Mouse (Mus musculus): Measurements from ENCODE around the gene Olfr1420.
"Not testable (repeated sequence)": the region's sequence is repeated elsewhere in the genome, so short reads cannot be mapped to it uniquely, and the experiment has no call there.

Olfr1420 gene

GRCm38 (mm10) chr19:11886265-11886664 is at the start of gene Olfr1420:
Gene Olfr1420 (plus strand): TSS chr19:11886565.
- no peak for DNase-seq (ENCODE audit: low read depth, low spot score)

- DNase-seq (ENCODE audit: low read depth, low spot score): no peak
Observed at GRCm38 (mm10) chr19:11839119-11839518, 47.2 kb upstream of the Olfr1420 start, which contains the start of gene Olfr1417. Gene Olfr1417 (minus strand): TSS chr19:11839219.

GRCm38 (mm10) chr19:11846333-11846732 is 40.0 kb upstream of the Olfr1420 start:
- DNase-seq (ENCODE audit: low read depth, low spot score): no peak

- peak; percentile 6 for DNase-seq (ENCODE audit: low read depth, low spot score)
Observed at GRCm38 (mm10) chr19:11852652-11853051, 33.7 kb upstream of the Olfr1420 start.

DNA sequence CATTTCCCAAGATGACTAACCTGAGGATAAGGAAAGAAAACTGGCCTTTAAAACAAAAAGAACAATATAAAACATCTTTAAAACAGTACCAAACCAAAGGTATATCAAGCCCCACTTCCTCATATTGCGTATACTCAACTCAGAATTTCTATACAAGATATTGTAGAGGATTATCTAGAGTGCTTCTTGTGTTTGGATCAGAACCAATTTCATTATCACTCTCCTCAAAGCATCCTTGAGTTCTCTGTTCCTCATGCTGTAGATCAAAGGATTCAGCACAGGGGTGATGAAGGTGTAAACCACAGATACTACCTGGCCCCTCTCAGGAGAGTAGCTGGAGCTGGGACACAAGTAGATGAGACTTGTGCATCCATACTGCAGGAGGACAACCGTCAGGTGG is 31.5 kb upstream of the Olfr1420 start:
- no peak for DNase-seq (ENCODE audit: low read depth, low spot score)

DNA sequence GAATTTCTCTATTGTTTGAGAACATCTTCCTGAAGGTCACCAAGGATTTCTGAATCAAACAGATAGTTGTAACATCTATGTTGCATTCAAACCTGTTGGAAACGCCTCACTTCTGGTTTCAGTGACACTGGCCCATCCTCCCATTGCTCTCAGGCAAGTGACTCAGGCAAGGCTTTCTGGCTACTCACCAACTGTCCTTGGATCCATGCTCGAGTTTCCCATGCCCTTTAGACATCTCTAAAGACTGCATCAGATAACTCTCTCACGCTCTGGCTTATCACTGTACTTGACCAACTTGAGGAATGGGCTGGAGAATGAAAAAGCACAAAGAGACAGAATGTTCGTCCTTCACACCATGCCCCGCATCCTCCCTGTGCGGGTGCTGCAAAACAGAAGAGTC is 29.9 kb upstream of the Olfr1420 start:
- no peak for DNase-seq (ENCODE audit: low read depth, low spot score)

- no peak for DNase-seq (ENCODE audit: low read depth, low spot score)
Observed at GRCm38 (mm10) chr19:11860966-11861365, 25.4 kb upstream of the Olfr1420 start, which contains the start of gene Olfr1418. Gene Olfr1418 (minus strand): TSS chr19:11861066.

DNA sequence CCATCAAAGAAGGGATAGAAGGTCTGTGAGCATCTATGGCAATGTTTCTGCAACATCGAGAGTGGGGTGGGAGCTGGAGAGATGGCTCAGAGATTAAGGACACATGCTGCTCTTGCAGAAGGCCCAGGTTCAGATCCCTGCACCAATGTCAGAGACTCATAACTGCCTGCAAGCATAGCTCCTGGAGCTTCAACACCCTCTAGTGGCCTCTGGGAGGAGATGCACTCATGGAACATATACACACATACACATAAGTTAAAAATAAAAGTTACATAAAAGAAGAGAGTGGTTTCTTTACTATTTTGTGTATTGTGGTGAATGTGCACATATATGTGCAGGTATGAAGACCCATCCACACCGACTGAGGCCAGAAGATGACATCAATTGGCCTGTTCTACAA is 18.5 kb upstream of the Olfr1420 start:
- peak; percentile 47 for DNase-seq (ENCODE audit: low read depth, low spot score)

DNA sequence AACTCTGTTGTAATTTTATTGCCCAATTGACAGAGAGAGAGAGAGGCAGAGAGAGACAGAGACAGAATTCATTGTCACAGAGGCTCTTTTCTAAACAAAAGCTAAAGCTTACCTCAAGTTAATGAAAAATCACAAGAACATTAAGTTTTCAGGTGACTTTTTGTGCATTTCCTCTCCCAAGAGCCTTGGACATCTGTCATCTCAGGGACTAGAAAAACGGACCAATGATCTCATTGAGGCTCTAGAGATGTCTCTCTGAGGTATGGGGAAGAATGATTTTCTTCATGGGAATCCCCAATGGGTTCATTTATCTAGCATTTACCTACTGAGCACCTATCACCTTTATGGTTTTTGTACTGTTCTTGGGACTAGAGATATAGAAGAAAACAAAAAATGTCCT is 11.4 kb upstream of the Olfr1420 start, which contains the start of gene Olfr1419:
Gene Olfr1419, minus strand, starts transcription at position 101 of the 400 bp plus-strand sequence.
- DNase-seq (ENCODE audit: low read depth, low spot score): no peak

DNA sequence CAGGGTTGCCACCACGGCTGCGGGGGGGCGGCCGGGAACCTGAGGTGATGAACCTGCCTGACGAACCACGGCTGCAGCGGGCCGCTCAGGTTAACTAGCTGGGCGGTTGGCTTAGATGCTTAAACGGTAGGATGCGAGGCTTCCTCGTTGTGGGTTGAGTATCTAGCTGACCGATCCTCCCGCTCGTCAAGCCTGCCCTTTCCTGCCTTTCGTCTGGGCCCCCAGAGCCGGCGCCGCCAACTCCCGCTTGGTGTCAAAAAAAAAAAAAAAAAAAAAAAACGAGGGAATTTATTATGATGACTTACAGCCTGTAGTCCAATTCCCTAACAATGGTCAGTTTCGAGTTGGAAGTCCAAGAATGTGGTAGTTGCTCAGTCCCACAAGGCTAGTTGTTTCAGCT is 8.0 kb upstream of the Olfr1420 start:
- not testable (repeated sequence) for DNase-seq (ENCODE audit: low read depth, low spot score)

DNA sequence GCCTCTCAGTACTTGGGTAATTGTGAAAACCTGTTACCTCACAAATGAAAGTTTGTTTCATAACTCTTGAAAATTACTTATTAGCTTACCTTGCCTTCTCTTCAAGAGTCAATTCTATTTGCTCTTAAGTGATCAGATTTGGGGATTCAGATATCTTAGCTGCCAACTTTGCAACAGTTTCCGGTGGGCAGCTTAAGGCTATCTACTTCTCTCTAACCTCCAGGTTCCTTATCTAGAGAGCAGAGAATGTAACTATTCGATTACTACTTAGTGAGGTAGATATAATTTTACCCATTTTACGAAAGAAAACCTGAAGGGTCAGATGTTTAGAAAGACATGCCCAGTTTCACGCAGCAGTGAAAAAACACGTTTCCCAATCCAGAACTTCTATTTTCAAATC is 24.7 kb downstream of the Olfr1420 start:
- no peak for DNase-seq (ENCODE audit: low read depth, low spot score)

DNA sequence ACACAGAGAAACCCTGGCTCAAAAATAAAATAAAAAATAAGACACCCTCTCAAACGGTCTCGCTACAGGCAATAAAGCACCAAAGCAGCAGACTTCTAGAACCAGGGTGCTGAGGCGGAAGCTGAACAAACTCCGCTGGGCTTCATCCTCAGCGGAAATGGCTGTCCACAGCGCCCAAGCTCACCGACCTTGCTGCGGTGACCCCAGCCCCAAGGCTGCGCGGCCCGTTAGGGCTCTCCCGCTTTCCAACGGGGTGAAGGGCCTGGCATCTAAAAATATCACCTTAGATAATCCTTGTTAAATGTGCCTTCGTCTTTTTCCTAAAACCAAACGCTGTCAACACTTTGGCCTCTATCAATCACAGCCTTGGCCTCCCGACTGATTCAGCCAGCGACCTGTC is 25.2 kb downstream of the Olfr1420 start:
- DNase-seq (ENCODE audit: low read depth, low spot score): peak; percentile 14

- peak; percentile 98 for DNase-seq (ENCODE audit: low read depth, low spot score)
Observed at GRCm38 (mm10) chr19:11912037-11912532, 25.7 kb downstream of the Olfr1420 start, which contains the start of gene Patl1. Gene Patl1 (plus strand): TSS chr19:11912399.

DNA sequence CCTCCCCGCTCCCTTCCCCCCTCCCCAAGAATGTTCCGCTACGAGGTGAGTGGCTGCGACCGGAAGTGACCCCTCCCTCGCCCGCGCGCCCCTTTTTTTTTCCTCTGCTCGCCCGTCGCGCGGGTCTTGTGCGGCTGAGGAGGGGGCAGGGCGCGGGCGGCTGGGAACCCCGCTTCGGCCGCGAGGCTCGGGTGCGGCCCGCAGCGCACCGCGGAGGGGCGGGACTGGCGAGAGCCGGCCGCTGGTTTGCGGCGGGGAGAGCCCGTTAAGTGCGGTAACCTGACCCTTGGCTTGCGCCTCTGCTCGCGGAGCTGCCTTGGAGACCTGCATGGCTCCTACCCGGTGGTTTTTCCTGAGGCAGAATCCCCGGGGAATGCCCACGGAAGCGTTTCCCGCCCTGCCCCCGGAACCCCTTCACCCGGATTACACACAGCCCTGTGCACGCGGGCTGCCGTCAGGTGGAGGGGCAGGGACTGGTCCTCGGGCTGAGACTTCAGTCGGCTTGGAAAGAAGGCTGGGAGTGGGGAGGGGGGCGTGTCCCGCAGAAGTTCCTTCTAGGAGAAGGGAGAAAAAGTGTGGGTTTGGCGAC is 26.3 kb downstream of the Olfr1420 start:
- peak; percentile 71 for DNase-seq (ENCODE audit: low read depth, low spot score)

GRCm38 (mm10) chr19:11915804-11916203 is 29.4 kb downstream of the Olfr1420 start:
- DNase-seq (ENCODE audit: low read depth, low spot score): no peak

DNA sequence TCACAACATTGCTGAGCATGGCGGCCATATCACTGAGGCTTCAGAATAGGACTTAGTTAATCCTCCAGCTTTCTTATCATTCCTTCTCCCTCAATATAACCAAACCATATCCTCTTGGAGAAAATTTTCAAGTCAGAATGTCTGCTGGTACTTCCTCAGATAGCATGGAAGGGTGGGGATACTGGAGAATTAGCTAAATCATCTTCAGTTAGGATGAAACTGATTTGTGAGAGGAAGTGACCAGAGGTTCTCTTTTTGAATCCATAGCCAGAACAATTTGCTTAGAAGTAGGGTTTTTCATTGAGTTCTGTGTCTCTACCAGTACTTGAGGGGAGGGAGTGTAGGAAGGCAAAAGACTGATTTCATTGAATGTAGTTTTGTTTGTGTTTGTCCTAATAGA is 35.7 kb downstream of the Olfr1420 start:
- no peak for DNase-seq (ENCODE audit: low read depth, low spot score)

GRCm38 (mm10) chr19:11922515-11922914 is 36.1 kb downstream of the Olfr1420 start:
- not testable (repeated sequence) for DNase-seq (ENCODE audit: low read depth, low spot score)

GRCm38 (mm10) chr19:11926380-11926779 is 40.0 kb downstream of the Olfr1420 start:
- DNase-seq (ENCODE audit: low read depth, low spot score): no peak

- DNase-seq (ENCODE audit: low read depth, low spot score): peak; percentile 42
Observed at GRCm38 (mm10) chr19:11928025-11928748, 41.8 kb downstream of the Olfr1420 start.

DNA sequence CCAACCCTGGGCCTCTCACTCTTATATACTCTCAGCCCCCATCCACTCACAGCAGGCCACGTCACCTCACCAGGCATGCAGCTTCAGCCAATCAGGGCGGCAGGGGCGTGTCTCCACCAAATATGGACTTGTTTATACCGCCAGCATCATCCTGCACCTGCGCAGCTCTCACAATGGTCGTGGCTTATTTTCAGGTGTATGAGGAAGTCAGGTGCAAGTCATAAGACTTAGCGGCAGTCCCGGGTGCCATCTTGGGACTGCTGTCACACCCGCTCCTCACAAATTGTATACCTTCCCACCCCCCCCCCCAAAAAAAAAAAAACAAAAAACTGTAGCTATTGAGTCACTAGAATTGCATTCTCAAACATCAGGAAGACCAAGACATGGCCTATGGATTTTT is 60.1 kb downstream of the Olfr1420 start:
- DNase-seq (ENCODE audit: low read depth, low spot score): not testable (repeated sequence)

Measured in ES-CJ7 (cell line).